Mouse (Mus musculus): Measurements from ENCODE around the gene Wfdc1. TPM values are rescaled to one million over a fixed set of nuclear protein-coding genes. Genes with fewer than 3 reads are reported as not detected.

Gene Wfdc1
- total and polyA plus RNA-seq, 2 experiments from 2014 or later: 8.5 to 11.6 TPM

DNA sequence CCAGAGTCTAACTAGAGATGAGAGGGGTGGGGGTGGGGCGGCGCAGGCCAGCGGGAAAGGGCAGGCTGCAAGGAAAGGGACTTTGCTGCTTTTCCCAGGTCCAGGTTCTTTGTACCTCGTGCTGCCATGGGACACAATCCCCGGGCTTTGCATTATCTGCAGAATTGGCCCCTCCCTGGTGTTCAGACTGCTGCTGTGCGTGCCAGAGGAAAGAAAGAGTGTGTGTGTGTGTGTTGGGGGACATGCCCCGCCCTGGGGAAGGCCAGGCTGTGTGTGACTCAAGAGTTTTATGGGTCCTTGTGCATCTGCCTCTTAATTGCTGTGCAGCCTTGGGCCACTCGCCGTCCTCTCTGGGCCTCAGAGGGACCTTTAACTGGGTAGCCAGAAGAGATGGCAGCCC is 2.3 kb downstream of the Wfdc1 start:
- no peak overlapping the region for H3K4me3 ChIP-seq (ENCODE audit: low read depth, low read length)
- H3K36me3 ChIP-seq (ENCODE audit: insufficient read depth, low read length): no peaks in the 10 kb centered on the region
- no peak for TF ChIP-seq CTCF (IDR thresholded peaks at IDR 0.05)
- ATAC-seq (ENCODE audit: low FRiP score) (no peak), DNase-seq (ENCODE audit: low spot score) (no peak)
- no peak overlapping the region for H3K9ac ChIP-seq (replicated peaks; ENCODE audit: low read length, poor library complexity, severe bottlenecking)
- H3K9me3 ChIP-seq (ENCODE audit: low read length): no peaks in the 10 kb centered on the region
- no peak overlapping the region for H3K4me2 ChIP-seq (ENCODE audit: low read depth, low read length, poor library complexity, severe bottlenecking)
- WGBS: 45% methylated on average over 9 of the region's 9 CpGs
- no peaks in the 10 kb centered on the region for H3K4me1 ChIP-seq (ENCODE audit: insufficient read depth, low read length)
- H3K27me3 ChIP-seq (ENCODE audit: insufficient read depth, low read length): no peaks in the 10 kb centered on the region
- H3K27ac ChIP-seq (ENCODE audit: low read depth, low read length): no peak overlapping the region

DNA sequence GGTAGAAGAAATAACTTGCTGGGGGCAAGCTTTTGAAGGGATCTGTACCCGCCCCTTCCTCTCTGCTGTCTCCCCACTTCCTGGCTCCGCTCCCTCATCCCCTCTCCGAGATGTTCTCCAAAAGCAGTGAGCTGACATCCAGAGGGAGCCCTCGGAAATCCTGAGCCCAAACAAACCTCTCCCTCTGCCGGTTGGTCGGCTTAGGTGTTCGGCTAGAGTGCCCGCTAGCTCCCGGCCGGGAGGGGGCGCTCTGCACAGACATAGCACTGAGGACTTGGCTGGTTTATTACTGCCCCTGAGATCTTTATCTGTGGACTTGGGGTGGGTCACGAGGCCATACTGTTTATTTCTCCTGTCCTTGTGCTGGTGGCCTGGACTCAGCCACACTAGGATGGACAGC is 3.1 kb downstream of the Wfdc1 start:
- WGBS: 68% methylated on average over 12 of the region's 12 CpGs
- no peaks in the 10 kb centered on the region for H3K9me3 ChIP-seq (ENCODE audit: low read length)

DNA sequence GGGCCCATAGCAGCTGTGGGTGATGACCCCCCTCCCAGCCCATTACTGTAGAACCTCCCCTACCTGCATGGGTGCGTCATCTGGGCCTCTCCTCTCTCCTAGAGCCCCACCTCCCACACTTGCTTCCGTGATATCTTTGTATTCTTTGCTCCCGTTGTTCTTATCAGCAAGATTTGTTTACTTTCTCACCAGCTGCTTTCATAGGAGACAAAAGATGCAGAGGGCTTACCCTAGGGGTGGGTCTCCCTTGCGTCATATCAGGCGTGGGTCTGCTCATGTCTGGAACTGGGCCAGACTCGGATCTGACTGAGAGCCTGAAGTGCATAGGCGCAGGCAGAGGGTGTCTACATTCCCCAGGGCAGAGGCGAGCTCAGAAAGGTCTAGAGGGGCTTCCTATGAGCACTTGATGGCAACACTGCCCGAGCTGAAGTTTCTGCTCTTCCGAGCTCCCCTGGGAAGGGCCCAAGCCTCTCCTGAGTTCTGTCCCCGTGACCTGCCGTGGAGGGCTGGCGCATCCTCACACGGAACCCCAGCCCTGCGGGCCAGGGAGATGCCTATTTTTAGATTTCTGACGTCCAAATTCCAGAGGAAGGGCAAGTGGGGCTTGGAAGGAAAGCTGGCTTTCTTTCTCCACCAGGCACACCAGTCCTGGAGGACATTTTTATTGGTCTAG is 4.4 kb downstream of the Wfdc1 start:
- 0 out of 2 replicates have a peak, but pooled peaks have one; percentile 17 for ATAC-seq (ENCODE audit: low FRiP score)
- Histone ChIP-seq H3K4me1 (ENCODE audit: insufficient read depth, low read length) (no peaks in the 10 kb centered on the region), H3K4me2 (ENCODE audit: low read depth, low read length, poor library complexity, severe bottlenecking) (no peak overlapping the region), H3K27me3 (ENCODE audit: insufficient read depth, low read length) (no peaks in the 10 kb centered on the region), H3K36me3 (ENCODE audit: insufficient read depth, low read length) (no peaks in the 10 kb centered on the region), H3K9ac (replicated peaks; ENCODE audit: low read length, poor library complexity, severe bottlenecking) (no peak overlapping the region), H3K9me3 (ENCODE audit: low read length) (no peaks in the 10 kb centered on the region), H3K4me3 (ENCODE audit: low read depth, low read length) (no peak overlapping the region), H3K27ac (ENCODE audit: low read depth, low read length) (no peak overlapping the region)
- 63% methylated on average over 16 of the region's 16 CpGs for WGBS
- DNase-seq (ENCODE audit: low spot score): no peak
- no peak for TF ChIP-seq CTCF (IDR thresholded peaks at IDR 0.05)

More for the DNA sequence above, 3.1 kb downstream of the Wfdc1 start:
- Histone ChIP-seq H3K4me3 (ENCODE audit: low read depth, low read length) (no peak overlapping the region), H3K27ac (ENCODE audit: low read depth, low read length) (no peak overlapping the region), H3K4me1 (ENCODE audit: insufficient read depth, low read length) (no peaks in the 10 kb centered on the region), H3K27me3 (ENCODE audit: insufficient read depth, low read length) (no peaks in the 10 kb centered on the region), H3K9ac (replicated peaks; ENCODE audit: low read length, poor library complexity, severe bottlenecking) (no peak overlapping the region), H3K36me3 (ENCODE audit: insufficient read depth, low read length) (no peaks in the 10 kb centered on the region), H3K4me2 (ENCODE audit: low read depth, low read length, poor library complexity, severe bottlenecking) (no peak overlapping the region)
- ATAC-seq (ENCODE audit: low FRiP score) (no peak), DNase-seq (ENCODE audit: low spot score) (no peak)
- TF ChIP-seq CTCF (IDR thresholded peaks at IDR 0.05): peak; percentile 52

DNA sequence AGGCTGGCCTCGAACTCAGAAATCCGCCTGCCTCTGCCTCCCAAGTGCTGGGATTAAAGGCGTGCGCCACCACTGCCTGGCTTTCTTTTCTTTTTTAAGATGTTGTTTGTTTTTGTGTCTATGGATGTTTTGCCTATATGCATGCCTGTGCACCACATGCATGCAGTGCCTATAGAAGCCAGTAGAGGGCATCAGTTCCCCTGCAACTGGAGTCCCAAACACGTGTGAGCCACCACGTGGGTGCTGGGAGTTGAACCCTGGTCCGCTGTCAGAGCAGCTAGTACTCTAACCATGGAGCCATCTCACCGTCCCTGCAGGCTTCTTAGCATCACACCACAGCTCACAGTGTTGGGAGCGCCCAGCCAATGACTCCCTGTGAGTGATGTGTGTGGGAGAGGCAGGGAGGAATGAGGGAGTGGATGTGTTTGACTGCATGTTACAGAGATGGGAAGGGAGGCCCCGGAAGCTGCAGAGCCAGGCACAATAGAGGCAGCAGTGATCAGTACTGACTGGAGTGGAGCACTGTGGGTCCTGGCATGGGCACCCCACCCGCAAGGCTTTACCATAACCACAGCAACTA is 7.9 kb downstream of the Wfdc1 start:
- peak; percentile 51 for TF ChIP-seq CTCF (IDR thresholded peaks at IDR 0.05)
- no peaks in the 10 kb centered on the region for H3K36me3 ChIP-seq (ENCODE audit: insufficient read depth, low read length)
- 79% methylated on average over 10 of the region's 11 CpGs for WGBS

DNA sequence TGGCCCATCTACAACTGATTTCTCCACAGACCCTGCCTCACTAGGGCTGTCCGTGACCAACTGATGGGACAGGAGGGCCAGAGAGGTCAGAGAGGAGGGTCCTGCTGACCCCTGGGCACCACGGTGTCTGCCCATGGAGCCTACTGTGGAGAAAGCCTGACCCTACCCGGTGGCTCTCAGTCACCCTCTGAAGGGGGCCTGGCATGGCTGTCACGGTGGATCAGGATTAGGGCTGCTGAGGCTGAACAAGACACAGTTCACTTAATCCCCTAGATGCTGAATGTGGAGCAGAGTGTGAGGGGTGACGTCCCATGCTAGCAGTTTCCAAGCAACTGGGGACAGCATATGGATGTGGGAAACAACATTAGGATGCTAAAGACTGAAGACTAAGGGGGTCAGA is 9.3 kb downstream of the Wfdc1 start:
- H3K9ac ChIP-seq (replicated peaks; ENCODE audit: low read length, poor library complexity, severe bottlenecking): no peak overlapping the region

More for the DNA sequence above, 7.9 kb downstream of the Wfdc1 start:
- Histone ChIP-seq H3K4me1 (ENCODE audit: insufficient read depth, low read length) (no peaks in the 10 kb centered on the region), H3K9ac (replicated peaks; ENCODE audit: low read length, poor library complexity, severe bottlenecking) (no peak overlapping the region), H3K9me3 (ENCODE audit: low read length) (no peaks in the 10 kb centered on the region), H3K27me3 (ENCODE audit: insufficient read depth, low read length) (no peaks in the 10 kb centered on the region), H3K4me3 (ENCODE audit: low read depth, low read length) (no peak overlapping the region), H3K4me2 (ENCODE audit: low read depth, low read length, poor library complexity, severe bottlenecking) (no peak overlapping the region), H3K27ac (ENCODE audit: low read depth, low read length) (no peak overlapping the region)
- ATAC-seq (ENCODE audit: low FRiP score) (no peak), DNase-seq (ENCODE audit: low spot score) (no peak)

DNA sequence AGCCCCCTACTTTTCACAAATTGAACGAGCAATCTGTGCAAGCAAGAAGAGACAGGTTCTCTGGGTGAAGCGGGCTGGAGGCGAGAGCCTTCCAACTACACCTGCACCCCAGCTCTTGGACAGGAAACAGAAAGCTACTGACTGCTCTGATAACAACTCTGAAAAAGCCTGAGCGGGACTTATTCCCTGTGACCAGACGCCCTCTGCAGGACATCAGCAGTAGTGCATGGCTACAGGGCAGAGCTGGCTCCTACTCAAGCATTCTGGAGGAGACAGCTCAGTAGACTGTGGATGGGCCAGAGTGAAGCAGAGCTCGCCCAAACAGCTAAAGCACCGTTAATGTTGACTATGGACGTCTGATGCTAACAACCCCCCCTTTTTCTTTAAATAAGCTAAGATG is 10.2 kb downstream of the Wfdc1 start:
- WGBS: 29% methylated on average over 8 of the region's 8 CpGs
- Histone ChIP-seq H3K36me3 (ENCODE audit: insufficient read depth, low read length) (no peaks in the 10 kb centered on the region), H3K27ac (ENCODE audit: low read depth, low read length) (no peak overlapping the region), H3K9ac (replicated peaks; ENCODE audit: low read length, poor library complexity, severe bottlenecking) (no peak overlapping the region), H3K9me3 (ENCODE audit: low read length) (no peaks in the 10 kb centered on the region), H3K4me2 (ENCODE audit: low read depth, low read length, poor library complexity, severe bottlenecking) (no peak overlapping the region), H3K4me1 (ENCODE audit: insufficient read depth, low read length) (no peaks in the 10 kb centered on the region), H3K27me3 (ENCODE audit: insufficient read depth, low read length) (no peaks in the 10 kb centered on the region), H3K4me3 (ENCODE audit: low read depth, low read length) (no peak overlapping the region)
- TF ChIP-seq CTCF (IDR thresholded peaks at IDR 0.05): peak; percentile 99
- ATAC-seq (ENCODE audit: low FRiP score) (peak; percentile 28; the same call in 1 of the 2 replicates), DNase-seq (ENCODE audit: low spot score) (peak; percentile 94)

More for the DNA sequence above, 9.3 kb downstream of the Wfdc1 start:
- WGBS: 24% methylated on average over 5 of the region's 5 CpGs
- Histone ChIP-seq H3K4me2 (ENCODE audit: low read depth, low read length, poor library complexity, severe bottlenecking) (no peak overlapping the region), H3K27me3 (ENCODE audit: insufficient read depth, low read length) (no peaks in the 10 kb centered on the region), H3K9me3 (ENCODE audit: low read length) (no peaks in the 10 kb centered on the region), H3K4me1 (ENCODE audit: insufficient read depth, low read length) (no peaks in the 10 kb centered on the region), H3K4me3 (ENCODE audit: low read depth, low read length) (no peak overlapping the region), H3K36me3 (ENCODE audit: insufficient read depth, low read length) (no peaks in the 10 kb centered on the region), H3K27ac (ENCODE audit: low read depth, low read length) (no peak overlapping the region)
- DNase-seq (ENCODE audit: low spot score): no peak
- no peak for TF ChIP-seq CTCF (IDR thresholded peaks at IDR 0.05)
- peak; percentile 24; the same call in 1 of the 2 replicates for ATAC-seq (ENCODE audit: low FRiP score)

Data from midbrain, postnatal 0 days (tissue).